Mouse (Mus musculus) embryonic fibroblast, embryonic 13.5 days (primary cell): ENCODE results near the gene Ces4a. TPM values are rescaled to one million over a fixed set of nuclear protein-coding genes. Genes with fewer than 3 reads are reported as not detected.

ENCODE experiments used
- H3K27ac ChIP-seq: 2 replicates; pipeline ENCODE4 v1.5.1; 2012; ENCODE audit warnings: low read length, control low read depth, inconsistent platforms; ENCODE audit not compliant: insufficient read depth
- H3K4me1 ChIP-seq: 2 replicates; pipeline ENCODE4 v1.6.1; 2011; ENCODE audit warnings: low read length; ENCODE audit not compliant: control insufficient read depth, insufficient read depth
- H3K4me3 ChIP-seq: 2 replicates; pipeline ENCODE4 v1.5.1; 2011; ENCODE audit warnings: mild to moderate bottlenecking, control low read depth, low read length; ENCODE audit not compliant: insufficient read depth
- CTCF ChIP-seq: IDR thresholded peaks from 2 replicates; pipeline ENCODE4 v1.5.1; 2011; ENCODE audit warnings: mild to moderate bottlenecking, control low read depth, low read length, moderate library complexity, borderline replicate concordance; ENCODE audit not compliant: insufficient read depth
- POLR2A ChIP-seq: IDR thresholded peaks from 2 replicates; pipeline ENCODE4 v1.6.1; 2011; ENCODE audit warnings: low read depth, mild to moderate bottlenecking, control low read depth, low read length, moderate library complexity
- polyA plus RNA-seq: library from polyadenylated mRNA; stranded (reverse); fragments of >200 nt; gene quantifications from 2 replicates; pipeline ENCODE4 v1.2.4, GENCODE M21; 2011; ENCODE audit warnings: low read depth; ENCODE audit not compliant: missing spikeins, insufficient read length

The Ces4a gene
- polyA plus RNA-seq, 1 experiment = not detected

GRCm38 (mm10) chr8:105151654-105152053, 20.1 kb downstream of the Ces4a start:
- no peak overlapping the region for H3K27ac ChIP-seq
- no peak overlapping the region for H3K4me3 ChIP-seq
- H3K4me1 ChIP-seq = no peaks in the 10 kb centered on the region; the same call in 1 of the 2 replicates
- peak; percentile 4; the same call in 1 of the 2 replicates for TF ChIP-seq CTCF
- TF ChIP-seq POLR2A = no peak

GRCm38 (mm10) chr8:105152623-105153398, 21.2 kb downstream of the Ces4a start:
- Histone ChIP-seq H3K4me3 (0 out of 2 replicates have a peak overlapping the region, but pooled peaks have one; percentile 1), H3K27ac (no peak overlapping the region), H3K4me1 (no peaks in the 10 kb centered on the region; the same call in 1 of the 2 replicates)
- TF ChIP-seq CTCF (no peak), POLR2A (no peak)

- Histone ChIP-seq H3K27ac (no peak overlapping the region), H3K4me3 (no peak overlapping the region), H3K4me1 (no peaks in the 10 kb centered on the region; the same call in 1 of the 2 replicates)
- TF ChIP-seq CTCF (no peak), POLR2A (no peak)
Observed at GRCm38 (mm10) chr8:105154316-105154715, 22.7 kb downstream of the Ces4a start.

GRCm38 (mm10) chr8:105155091-105155745, 23.6 kb downstream of the Ces4a start:
- TF ChIP-seq CTCF (no peak), POLR2A (no peak)
- H3K4me1 ChIP-seq = no peaks in the 10 kb centered on the region; the same call in 1 of the 2 replicates
- no peak overlapping the region for H3K4me3 ChIP-seq
- no peak overlapping the region for H3K27ac ChIP-seq

- TF ChIP-seq CTCF (peak; percentile 31; the same call in 1 of the 2 replicates), POLR2A (no peak)
Observed at GRCm38 (mm10) chr8:105157555-105157954, 26.0 kb downstream of the Ces4a start.

GRCm38 (mm10) chr8:105158084-105158483, 26.5 kb downstream of the Ces4a start:
- H3K27ac ChIP-seq = no peak overlapping the region
- H3K4me1 ChIP-seq = peaks cover 3% of the 10 kb centered on the region; the same call in 1 of the 2 replicates
- H3K4me3 ChIP-seq = no peak overlapping the region
- TF ChIP-seq CTCF (no peak), POLR2A (no peak)

More at GRCm38 (mm10) chr8:105157555-105157954, 26.0 kb downstream of the Ces4a start:
- Histone ChIP-seq H3K4me1 (peaks cover 3% of the 10 kb centered on the region; the same call in 1 of the 2 replicates), H3K4me3 (no peak overlapping the region), H3K27ac (no peak overlapping the region)

- H3K4me3 ChIP-seq = no peak overlapping the region
- TF ChIP-seq CTCF (no peak), POLR2A (no peak)
- H3K4me1 ChIP-seq = peaks cover 11% of the 10 kb centered on the region; the same call in 1 of the 2 replicates
- H3K27ac ChIP-seq = no peak overlapping the region
Observed at GRCm38 (mm10) chr8:105161121-105161652, 29.6 kb downstream of the Ces4a start.

GRCm38 (mm10) chr8:105164272-105164902, 32.8 kb downstream of the Ces4a start:
- TF ChIP-seq CTCF (no peak), POLR2A (no peak)
- no peak overlapping the region for H3K4me3 ChIP-seq
- peak overlapping the region; percentile 89 for H3K27ac ChIP-seq
- peaks cover 11% of the 10 kb centered on the region; the same call in 1 of the 2 replicates for H3K4me1 ChIP-seq

GRCm38 (mm10) chr8:105165191-105165590, 33.6 kb downstream of the Ces4a start:
- H3K4me3 ChIP-seq = no peak overlapping the region
- TF ChIP-seq CTCF (no peak), POLR2A (no peak)
- H3K27ac ChIP-seq = peak overlapping the region; percentile 89
- H3K4me1 ChIP-seq = peaks cover 11% of the 10 kb centered on the region; the same call in 1 of the 2 replicates
